Mouse (Mus musculus) neural tube, embryonic 14.5 days (tissue): ENCODE results near the gene Nek4. TPM values are rescaled to one million over a fixed set of nuclear protein-coding genes. Genes with fewer than 3 reads are reported as not detected.

ENCODE experiments used
- ATAC-seq: fragments of 200-750 bp; cut with Nextera tagmentation; 2 replicates; pipeline ENCODE4 v1.8.0; 2017; ENCODE audit warnings: low read depth, mild to moderate bottlenecking, moderate TSS enrichment, moderate library complexity
- H3K27ac ChIP-seq: fragments of 300-500 bp; sonication (generic); 2 replicates; pipeline ENCODE4 v1.5.1; 2014; ENCODE audit warnings: low read depth, mild to moderate bottlenecking, control low read depth, low read length, moderate library complexity, mixed read lengths
- H3K27me3 ChIP-seq: fragments of 300-500 bp; sonication (generic); 2 replicates; pipeline ENCODE4 v1.6.1; 2014; ENCODE audit warnings: low read length; ENCODE audit not compliant: control insufficient read depth, insufficient read depth
- H3K36me3 ChIP-seq: fragments of 300-500 bp; sonication (generic); 2 replicates; pipeline ENCODE4 v1.6.1; 2014; ENCODE audit warnings: low read length, mixed read lengths; ENCODE audit not compliant: control insufficient read depth, insufficient read depth
- H3K4me1 ChIP-seq: fragments of 300-500 bp; sonication (generic); 2 replicates; pipeline ENCODE4 v1.6.1; 2014; ENCODE audit warnings: low read length; ENCODE audit not compliant: control insufficient read depth, insufficient read depth
- H3K4me2 ChIP-seq: fragments of 300-500 bp; sonication (generic); 2 replicates; pipeline ENCODE4 v1.6.1; 2014; ENCODE audit warnings: mild to moderate bottlenecking, low read depth, low read length, control low read depth
- H3K4me3 ChIP-seq: fragments of 300-500 bp; sonication (generic); 2 replicates; pipeline ENCODE4 v1.5.1; 2014; ENCODE audit warnings: low read depth, low read length, control low read depth, mixed read lengths
- H3K9ac ChIP-seq: fragments of 300-500 bp; sonication (generic); replicated peaks from 2 replicates; pipeline ENCODE4 v1.6.1; 2014; ENCODE audit warnings: low read depth, mild to moderate bottlenecking, control low read depth, low read length, mixed read lengths
- H3K9me3 ChIP-seq: fragments of 300-500 bp; sonication (generic); 2 replicates; pipeline ENCODE4 v1.6.1; 2016; ENCODE audit warnings: low read length; ENCODE audit not compliant: control insufficient read depth
- WGBS: fragments of 180-500 bp; shearing (Covaris S2); extraction: QIAGEN DNeasy Blood & Tissue Kit; methylation state at CpG from one replicate; pipeline ENCODE4 v1.1.7; 2014; 5-methylcytosine and 5-hydroxymethylcytosine counted together
- polyA plus RNA-seq: library from polyadenylated mRNA; unstranded; fragments of >200 nt; fragmentation: Nextera tagmentation; extraction: Ambion mirVana; gene quantifications from 2 replicates; pipeline ENCODE4 v1.2.1, GENCODE M21; 2014

Gene Nek4
- polyA plus RNA-seq, 1 experiment from 2014 or later: 17.0 TPM

GRCm38 (mm10) chr14:30916516-30916915 lies 34.7 kb upstream of the Nek4 start:
- no peak for ATAC-seq
- no peaks in the 10 kb centered on the region for H3K36me3 ChIP-seq
- H3K4me1 ChIP-seq: no peaks in the 10 kb centered on the region
- H3K27me3 ChIP-seq: no peaks in the 10 kb centered on the region
- H3K9me3 ChIP-seq: no peaks in the 10 kb centered on the region
- H3K27ac ChIP-seq: no peak overlapping the region
- 97% methylated on average over 1 of the region's 1 CpGs for WGBS
- H3K4me2 ChIP-seq: no peak overlapping the region
- H3K9ac ChIP-seq: no peak overlapping the region
- no peak overlapping the region for H3K4me3 ChIP-seq

- H3K27ac ChIP-seq: no peak overlapping the region
- no peaks in the 10 kb centered on the region for H3K9me3 ChIP-seq
- WGBS: 58% methylated on average over 8 of the region's 8 CpGs
- no peaks in the 10 kb centered on the region for H3K36me3 ChIP-seq
- no peak overlapping the region for H3K4me2 ChIP-seq
- no peak for ATAC-seq
- no peaks in the 10 kb centered on the region for H3K4me1 ChIP-seq
- H3K4me3 ChIP-seq: no peak overlapping the region
- no peaks in the 10 kb centered on the region for H3K27me3 ChIP-seq
- no peak overlapping the region for H3K9ac ChIP-seq
These were observed 29.0 kb upstream of the Nek4 start for GRCm38 (mm10) chr14:30922053-30922670.

GRCm38 (mm10) chr14:30923375-30924105 lies 27.6 kb upstream of the Nek4 start, which contains the start of gene Itih3:
Itih3 (minus strand) TSS chr14:30923760.
- no peak within 1 kb of the TSS for H3K4me2 ChIP-seq
- no peak within 1 kb of the TSS for H3K4me3 ChIP-seq
- 85% methylated on average over 5 of the region's 6 CpGs for WGBS
- H3K9ac ChIP-seq: no peak within 1 kb of the TSS
- H3K27ac ChIP-seq: no peak within 1 kb of the TSS
- no peaks in the 10 kb centered on the region for H3K9me3 ChIP-seq
- no peak for ATAC-seq
- no peaks in the 10 kb centered on the region for H3K27me3 ChIP-seq
- no peaks in the 10 kb centered on the region for H3K36me3 ChIP-seq
- H3K4me1 ChIP-seq: no peaks in the 10 kb centered on the region

- Histone ChIP-seq H3K4me1 (no peaks in the 10 kb centered on the region), H3K4me3 (no peak overlapping the region), H3K27ac (no peak overlapping the region), H3K4me2 (no peak overlapping the region), H3K36me3 (no peaks in the 10 kb centered on the region), H3K9ac (no peak overlapping the region), H3K9me3 (no peaks in the 10 kb centered on the region), H3K27me3 (no peaks in the 10 kb centered on the region)
- 86% methylated on average over 3 of the region's 3 CpGs for WGBS
- no peak for ATAC-seq
These were observed 25.7 kb upstream of the Nek4 start for GRCm38 (mm10) chr14:30925492-30925891.

GRCm38 (mm10) chr14:30930386-30930785 lies 20.8 kb upstream of the Nek4 start:
- H3K9me3 ChIP-seq: no peaks in the 10 kb centered on the region
- no peaks in the 10 kb centered on the region for H3K36me3 ChIP-seq
- no peak overlapping the region for H3K4me2 ChIP-seq
- H3K9ac ChIP-seq: no peak overlapping the region
- 94% methylated on average over 4 of the region's 4 CpGs for WGBS
- H3K27me3 ChIP-seq: no peaks in the 10 kb centered on the region
- ATAC-seq: no peak
- no peak overlapping the region for H3K27ac ChIP-seq
- no peaks in the 10 kb centered on the region for H3K4me1 ChIP-seq
- H3K4me3 ChIP-seq: no peak overlapping the region

- no peaks in the 10 kb centered on the region for H3K4me1 ChIP-seq
These were observed 17.8 kb upstream of the Nek4 start for GRCm38 (mm10) chr14:30933351-30933750.

GRCm38 (mm10) chr14:30942254-30942653 lies 8.9 kb upstream of the Nek4 start:
- 98% methylated on average over 4 of the region's 4 CpGs for WGBS
- Histone ChIP-seq H3K27ac (no peak overlapping the region), H3K4me3 (no peak overlapping the region), H3K9ac (no peak overlapping the region), H3K4me1 (no peaks in the 10 kb centered on the region), H3K4me2 (no peak overlapping the region), H3K36me3 (no peaks in the 10 kb centered on the region), H3K27me3 (no peaks in the 10 kb centered on the region), H3K9me3 (no peaks in the 10 kb centered on the region)
- ATAC-seq: no peak

More at GRCm38 (mm10) chr14:30933351-30933750, 17.8 kb upstream of the Nek4 start:
- H3K4me2 ChIP-seq: no peak overlapping the region
- H3K4me3 ChIP-seq: no peak overlapping the region
- no peaks in the 10 kb centered on the region for H3K27me3 ChIP-seq
- H3K27ac ChIP-seq: no peak overlapping the region
- no peaks in the 10 kb centered on the region for H3K9me3 ChIP-seq
- 88% methylated on average over 9 of the region's 9 CpGs for WGBS
- no peak for ATAC-seq
- no peaks in the 10 kb centered on the region for H3K36me3 ChIP-seq
- H3K9ac ChIP-seq: no peak overlapping the region

GRCm38 (mm10) chr14:30943038-30943437 lies 8.1 kb upstream of the Nek4 start, which contains the start of gene Itih1:
Itih1 (minus strand) TSS chr14:30943289.
- Histone ChIP-seq H3K9ac (no peak within 1 kb of the TSS), H3K27me3 (0 out of 2 replicates have a peak, but pooled peaks cover 2% of the 10 kb centered on the region), H3K4me2 (no peak within 1 kb of the TSS), H3K27ac (no peak within 1 kb of the TSS), H3K4me1 (no peaks in the 10 kb centered on the region), H3K36me3 (no peaks in the 10 kb centered on the region), H3K9me3 (no peaks in the 10 kb centered on the region), H3K4me3 (no peak within 1 kb of the TSS)
- 91% methylated on average over 7 of the region's 7 CpGs for WGBS
- no peak for ATAC-seq
